Mouse (Mus musculus) erythroblast, embryonic 14.5 days (primary cell): ENCODE data around the gene Pcsk5. TPM values are rescaled to one million over a fixed set of nuclear protein-coding genes. Genes with fewer than 3 reads are reported as not detected.

Experiments
- H3K27me3 ChIP-seq: 2 replicates; pipeline ENCODE4 v1.6.1; 2012; ENCODE audit warnings: inconsistent platforms; ENCODE audit not compliant: control insufficient read depth
- H3K36me3 ChIP-seq: 2 replicates; pipeline ENCODE4 v1.6.1; 2012; ENCODE audit warnings: mild to moderate bottlenecking, inconsistent platforms; ENCODE audit not compliant: control insufficient read depth
- H3K4me1 ChIP-seq: 2 replicates; pipeline ENCODE4 v1.6.1; 2012; ENCODE audit warnings: inconsistent platforms; ENCODE audit not compliant: control insufficient read depth
- H3K4me3 ChIP-seq: replicated peaks from 2 replicates; pipeline ENCODE3; 2012; ENCODE audit warnings: moderate library complexity, mild to moderate bottlenecking, inconsistent platforms
- H3K9me3 ChIP-seq: 2 replicates; pipeline ENCODE4 v1.6.1; 2012; ENCODE audit warnings: low read length, inconsistent platforms, mixed read lengths; ENCODE audit not compliant: control insufficient read depth
- GATA1 ChIP-seq: IDR thresholded peaks from 2 replicates; pipeline ENCODE4 v1.6.1; 2012; ENCODE audit warnings: low read length, inconsistent platforms, mixed read lengths
- TAL1 ChIP-seq: IDR thresholded peaks from 3 replicates; pipeline ENCODE4 v1.6.1; 2012; ENCODE audit warnings: low read length, inconsistent platforms, mixed read lengths
- polyA plus RNA-seq: library from polyadenylated mRNA; stranded (reverse); fragments of >175 nt; gene quantifications from 2 replicates; pipeline ENCODE4 v1.2.3, GENCODE M21; 2012

Gene Pcsk5
- polyA plus RNA-seq, 1 experiment, result not detected

GRCm38 (mm10) chr19:17443581-17443980 lies 393.9 kb downstream of the Pcsk5 start:
- TF ChIP-seq GATA1 (no peak), TAL1 (no peak)
- H3K4me1 ChIP-seq, result no peaks in the 10 kb centered on the region; the same call in 1 of the 2 replicates
- H3K27me3 ChIP-seq, result no peaks in the 10 kb centered on the region
- no peak overlapping the region for H3K4me3 ChIP-seq
- H3K9me3 ChIP-seq, result no peaks in the 10 kb centered on the region
- H3K36me3 ChIP-seq, result no peaks in the 10 kb centered on the region

- no peaks in the 10 kb centered on the region for H3K36me3 ChIP-seq
- H3K4me1 ChIP-seq, result no peaks in the 10 kb centered on the region; the same call in 1 of the 2 replicates
- no peaks in the 10 kb centered on the region for H3K9me3 ChIP-seq
- H3K27me3 ChIP-seq, result no peaks in the 10 kb centered on the region
- TF ChIP-seq GATA1, result no peak
- no peak for TF ChIP-seq TAL1
- no peak overlapping the region for H3K4me3 ChIP-seq
Observed at GRCm38 (mm10) chr19:17439476-17440189, 397.8 kb downstream of the Pcsk5 start.

- Histone ChIP-seq H3K4me1 (no peaks in the 10 kb centered on the region), H3K4me3 (no peak overlapping the region), H3K36me3 (no peaks in the 10 kb centered on the region), H3K27me3 (no peaks in the 10 kb centered on the region), H3K9me3 (no peaks in the 10 kb centered on the region)
- TF ChIP-seq TAL1, result no peak
- TF ChIP-seq GATA1, result no peak
Observed at GRCm38 (mm10) chr19:17436651-17437050, 400.8 kb downstream of the Pcsk5 start.

- no peaks in the 10 kb centered on the region for H3K27me3 ChIP-seq
- no peak overlapping the region for H3K4me3 ChIP-seq
- H3K36me3 ChIP-seq, result no peaks in the 10 kb centered on the region
- H3K9me3 ChIP-seq, result no peaks in the 10 kb centered on the region
- TF ChIP-seq GATA1 (no peak), TAL1 (no peak)
- no peaks in the 10 kb centered on the region for H3K4me1 ChIP-seq
Observed at GRCm38 (mm10) chr19:17428561-17428914, 408.9 kb downstream of the Pcsk5 start.

- no peak overlapping the region for H3K4me3 ChIP-seq
- no peaks in the 10 kb centered on the region for H3K36me3 ChIP-seq
- no peaks in the 10 kb centered on the region for H3K4me1 ChIP-seq
- no peaks in the 10 kb centered on the region for H3K9me3 ChIP-seq
- H3K27me3 ChIP-seq, result no peaks in the 10 kb centered on the region
- TF ChIP-seq TAL1, result no peak
- TF ChIP-seq GATA1, result no peak
Observed at GRCm38 (mm10) chr19:17427824-17428560, 409.4 kb downstream of the Pcsk5 start.

GRCm38 (mm10) chr19:17423306-17423705 lies 414.1 kb downstream of the Pcsk5 start:
- TF ChIP-seq TAL1 (no peak), GATA1 (no peak)
- Histone ChIP-seq H3K27me3 (no peaks in the 10 kb centered on the region), H3K4me1 (no peaks in the 10 kb centered on the region), H3K9me3 (no peaks in the 10 kb centered on the region), H3K4me3 (no peak overlapping the region), H3K36me3 (no peaks in the 10 kb centered on the region)

- TF ChIP-seq TAL1 (no peak), GATA1 (no peak)
- Histone ChIP-seq H3K9me3 (no peaks in the 10 kb centered on the region), H3K4me1 (no peaks in the 10 kb centered on the region), H3K27me3 (no peaks in the 10 kb centered on the region), H3K4me3 (no peak overlapping the region), H3K36me3 (no peaks in the 10 kb centered on the region)
Observed at GRCm38 (mm10) chr19:17417855-17418254, 419.6 kb downstream of the Pcsk5 start.

GRCm38 (mm10) chr19:17412915-17413459 lies 424.4 kb downstream of the Pcsk5 start:
- H3K4me1 ChIP-seq, result peaks cover 10% of the 10 kb centered on the region
- H3K36me3 ChIP-seq, result no peaks in the 10 kb centered on the region
- no peaks in the 10 kb centered on the region for H3K9me3 ChIP-seq
- no peaks in the 10 kb centered on the region for H3K27me3 ChIP-seq
- no peak overlapping the region for H3K4me3 ChIP-seq
- no peak for TF ChIP-seq GATA1
- no peak for TF ChIP-seq TAL1

GRCm38 (mm10) chr19:17410465-17411065 lies 426.9 kb downstream of the Pcsk5 start:
- Histone ChIP-seq H3K9me3 (peaks cover 6% of the 10 kb centered on the region), H3K27me3 (no peaks in the 10 kb centered on the region), H3K4me3 (no peak overlapping the region), H3K36me3 (no peaks in the 10 kb centered on the region), H3K4me1 (peaks cover 24% of the 10 kb centered on the region)
- TF ChIP-seq GATA1 (no peak), TAL1 (no peak)
